Mouse (Mus musculus): ENCODE data around the gene Entpd6.

Gene Entpd6

GRCm38 (mm10) chr2:150748854-150749253 lies at the start of gene Entpd6:
Gene Entpd6 (plus strand): TSS chr2:150749042.
- DNase-seq (ENCODE audit: low spot score in 2 of 2) = peak; percentile 95 to 96

GRCm38 (mm10) chr2:150712167-150712674 lies 36.6 kb upstream of the Entpd6 start:
- DNase-seq (ENCODE audit: low spot score in 2 of 2) = no peak

GRCm38 (mm10) chr2:150735756-150736576 lies 12.9 kb upstream of the Entpd6 start:
- DNase-seq (ENCODE audit: low spot score in 2 of 2) = no peak

GRCm38 (mm10) chr2:150737881-150738280 lies 11.0 kb upstream of the Entpd6 start:
- DNase-seq (ENCODE audit: low spot score in 2 of 2) = no peak

- no peak for DNase-seq (ENCODE audit: low spot score in 2 of 2)
These were observed 8.5 kb upstream of the Entpd6 start for GRCm38 (mm10) chr2:150740145-150740841.

- DNase-seq (ENCODE audit: low spot score in 2 of 2) = no peak
These were observed 7.4 kb upstream of the Entpd6 start for GRCm38 (mm10) chr2:150741405-150741804.

- no peak for DNase-seq (ENCODE audit: low spot score in 2 of 2)
These were observed 3.8 kb upstream of the Entpd6 start for GRCm38 (mm10) chr2:150745016-150745415.

GRCm38 (mm10) chr2:150749283-150749682 lies 441 bp downstream of the Entpd6 start:
- DNase-seq (ENCODE audit: low spot score in 2 of 2) = no peak

- no peak for DNase-seq (ENCODE audit: low spot score in 2 of 2)
These were observed 1.5 kb downstream of the Entpd6 start for GRCm38 (mm10) chr2:150750129-150750979.

- DNase-seq (ENCODE audit: low spot score in 2 of 2) = no peak
These were observed 6.2 kb downstream of the Entpd6 start for GRCm38 (mm10) chr2:150755016-150755415.

GRCm38 (mm10) chr2:150761476-150761875 lies 12.6 kb downstream of the Entpd6 start:
- no peak for DNase-seq (ENCODE audit: low spot score in 2 of 2)

- peak in 1 of 2 experiments; percentile 52 for DNase-seq (ENCODE audit: low spot score in 2 of 2)
These were observed 16.8 kb downstream of the Entpd6 start for GRCm38 (mm10) chr2:150765619-150766018.

- DNase-seq (ENCODE audit: low spot score in 2 of 2) = no peak
These were observed 17.4 kb downstream of the Entpd6 start for GRCm38 (mm10) chr2:150766083-150766862.

- DNase-seq (ENCODE audit: low spot score in 2 of 2) = no peak
These were observed 19.8 kb downstream of the Entpd6 start for GRCm38 (mm10) chr2:150768678-150769077.

- no peak for DNase-seq (ENCODE audit: low spot score in 2 of 2)
These were observed 21.9 kb downstream of the Entpd6 start for GRCm38 (mm10) chr2:150770747-150771146.

GRCm38 (mm10) chr2:150771169-150771568 lies 22.3 kb downstream of the Entpd6 start:
- DNase-seq (ENCODE audit: low spot score in 2 of 2) = no peak

GRCm38 (mm10) chr2:150771996-150772395 lies 23.2 kb downstream of the Entpd6 start:
- no peak for DNase-seq (ENCODE audit: low spot score in 2 of 2)

GRCm38 (mm10) chr2:150772466-150773119 lies 23.8 kb downstream of the Entpd6 start:
- no peak for DNase-seq (ENCODE audit: low spot score in 2 of 2)

GRCm38 (mm10) chr2:150782801-150783200 lies 34.0 kb downstream of the Entpd6 start:
- DNase-seq (ENCODE audit: low spot score in 2 of 2) = no peak

Measured in frontal cortex, postnatal 10 days (tissue).